Mouse (Mus musculus) layer of hippocampus, postnatal 25 days (tissue): ENCODE results near the gene Tspan4. TPM values are rescaled to one million over a fixed set of nuclear protein-coding genes. Genes with fewer than 3 reads are reported as not detected.

Experiments used
- DNase-seq, 2 experiments: peaks; one replicate each; pipeline ENCODE4 v3.0.0; 2022; ENCODE audit warnings: mixed read lengths in 2 of 2, low spot score in 1 of 2; ENCODE audit errors: extremely low spot score in 1 of 2
- total RNA-seq, 2 experiments: library from RNA; stranded (reverse); gene quantifications; 2 replicates each; pipeline ENCODE4 v1.2.3; 2021

The Tspan4 gene
- total RNA-seq, 2 experiments from 2014 or later, result 12.2 to 14.3 TPM

DNA sequence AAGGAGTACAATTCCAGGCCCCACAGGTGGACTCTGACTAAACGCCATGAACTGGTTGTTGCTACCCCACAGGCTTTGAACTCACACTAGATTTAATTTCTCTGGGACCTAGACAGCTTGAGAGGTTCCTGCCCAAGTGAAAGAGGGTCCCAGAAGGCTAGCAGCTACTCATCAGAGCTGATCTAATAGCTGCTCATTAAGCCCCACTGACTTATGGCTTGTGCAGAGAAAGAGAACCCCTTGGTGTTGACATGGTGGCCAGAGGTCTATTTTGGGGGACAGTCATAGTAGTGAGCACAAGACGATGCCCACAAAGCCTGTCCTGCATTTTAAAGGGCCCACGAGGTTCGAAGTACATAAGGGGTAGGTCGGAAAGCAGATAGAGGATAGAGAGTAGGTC is 880 bp upstream of the Tspan4 start:
- no peak for DNase-seq

DNA sequence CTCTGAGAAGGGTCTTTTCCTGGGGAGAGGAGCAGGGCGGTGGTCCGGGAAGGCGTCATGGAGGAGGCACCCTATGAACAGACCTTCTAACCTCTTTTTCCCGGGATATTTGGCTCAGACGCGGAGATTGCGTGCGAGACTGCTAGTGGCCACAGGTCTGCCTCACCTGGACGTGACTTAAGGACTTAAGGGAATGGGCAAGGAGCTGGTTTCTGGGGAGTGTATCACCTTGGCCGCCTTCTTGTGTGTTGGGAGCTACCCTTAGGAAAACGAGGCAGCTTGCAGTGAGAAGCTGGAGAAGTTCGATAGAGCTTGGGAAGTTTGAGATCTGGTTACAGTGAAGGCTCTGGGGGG is 742 bp downstream of the Tspan4 start:
- DNase-seq, result no peak

- DNase-seq, result no peak
These were observed 1.4 kb downstream of the Tspan4 start for GRCm38 (mm10) chr7:141476226-141476980.

DNA sequence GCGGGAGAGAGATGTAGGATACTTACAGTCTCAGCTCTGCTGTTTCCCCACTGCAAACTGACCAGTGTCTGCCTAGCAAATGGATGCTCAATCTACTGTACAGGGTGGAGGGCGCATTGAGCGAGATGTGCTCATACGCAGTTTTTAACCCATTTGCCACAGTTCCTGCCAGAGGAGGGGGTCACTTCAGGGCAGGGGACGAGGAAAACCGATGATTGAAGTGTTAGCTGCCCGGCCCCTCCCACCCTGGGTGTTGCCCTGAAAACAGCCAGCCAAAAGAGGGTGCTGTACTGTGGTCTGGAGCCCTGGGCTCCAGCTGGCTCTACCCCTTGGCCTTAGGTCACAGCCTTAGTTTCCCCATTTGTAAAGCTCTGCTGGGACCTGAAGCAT is 1.9 kb downstream of the Tspan4 start:
- DNase-seq, result no peak

DNA sequence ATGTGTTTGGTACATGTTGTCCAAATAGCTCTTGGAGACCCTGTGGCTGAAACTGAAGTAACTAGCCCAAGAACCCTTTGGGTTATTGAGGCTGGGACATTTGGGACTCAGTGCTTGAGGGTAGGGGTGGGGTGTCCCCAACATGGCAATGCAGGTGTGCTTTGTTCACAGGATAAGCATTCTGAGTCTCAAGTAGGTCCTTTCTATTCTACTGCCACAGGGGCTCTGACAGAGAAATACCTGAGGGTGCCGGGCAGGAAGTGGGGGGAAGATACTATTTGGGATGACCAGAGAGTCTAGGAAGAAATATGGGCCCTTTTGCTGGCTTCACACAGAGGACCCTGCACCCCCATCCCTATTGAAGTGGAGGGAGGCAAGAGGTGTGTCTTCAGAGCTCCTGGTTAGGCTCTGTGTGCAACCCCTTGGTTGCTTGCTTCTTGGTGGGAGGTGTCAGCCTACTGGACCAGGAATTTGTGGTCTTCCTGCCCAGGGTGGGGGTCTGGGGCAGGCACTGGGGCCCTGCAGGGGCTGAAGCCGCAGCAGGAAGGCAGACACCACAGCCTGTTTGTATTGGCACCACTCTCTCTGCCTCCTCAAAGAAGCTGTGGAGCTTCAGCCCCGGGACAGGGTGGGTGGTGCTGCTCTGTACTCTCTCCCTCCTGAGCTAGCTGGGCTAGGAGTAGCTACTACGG is 2.7 kb downstream of the Tspan4 start:
- no peak for DNase-seq

- no peak for DNase-seq
These were observed 3.3 kb downstream of the Tspan4 start for GRCm38 (mm10) chr7:141478270-141478748.

GRCm38 (mm10) chr7:141480842-141481497 is 5.9 kb downstream of the Tspan4 start:
- peak in 1 of 2 experiments; percentile 56 for DNase-seq

- DNase-seq, result no peak
These were observed 6.7 kb downstream of the Tspan4 start for GRCm38 (mm10) chr7:141481498-141482401.

DNA sequence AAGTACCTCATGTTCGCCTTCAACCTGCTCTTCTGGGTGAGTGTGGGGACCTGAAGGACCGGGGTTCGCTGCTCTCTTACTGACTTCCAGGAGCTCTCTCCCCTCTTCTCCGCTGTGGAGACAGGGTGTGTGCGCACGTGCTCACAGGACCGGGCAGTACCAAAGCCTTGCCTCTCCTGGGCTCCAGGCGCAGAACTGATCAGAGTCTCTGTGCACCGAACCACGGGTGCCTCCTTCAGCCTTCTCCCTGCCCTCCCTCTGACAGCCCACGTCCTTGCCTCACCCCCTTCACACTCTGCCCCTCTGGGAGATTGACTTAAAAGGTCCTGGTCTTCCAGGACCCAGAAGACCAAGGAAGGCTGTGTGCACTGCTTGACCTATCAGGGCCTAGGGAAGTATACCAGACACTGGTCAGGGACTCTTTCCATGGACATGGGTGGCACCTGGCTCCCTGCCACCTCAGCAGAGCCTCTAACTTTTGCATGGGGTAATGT is 7.5 kb downstream of the Tspan4 start:
- DNase-seq, result no peak

DNA sequence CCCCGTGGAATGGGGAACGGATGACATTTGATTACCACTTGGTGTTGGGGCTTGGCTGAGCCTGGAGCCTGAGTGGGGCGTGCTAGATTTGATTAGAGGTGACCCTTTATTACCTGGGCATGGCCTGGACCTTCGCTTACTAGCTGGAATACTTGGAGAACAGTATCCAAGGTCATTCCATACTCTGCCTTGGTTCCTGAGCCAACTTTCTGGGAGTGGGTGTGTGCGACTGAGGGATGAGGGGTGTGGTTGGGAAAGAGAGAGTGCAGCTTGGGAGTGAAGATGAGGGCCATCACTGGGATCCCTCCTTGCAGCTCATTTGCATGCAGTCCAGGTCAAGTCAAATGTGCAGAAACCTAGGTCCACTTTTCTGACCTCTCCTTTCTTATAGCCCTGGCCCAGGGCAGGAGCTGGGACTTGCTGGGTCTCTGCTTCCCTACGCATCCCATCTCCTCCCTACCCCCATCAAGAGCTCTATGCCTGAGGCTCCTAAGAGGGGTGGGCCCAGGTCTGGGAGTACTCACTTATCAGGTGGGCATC is 8.1 kb downstream of the Tspan4 start:
- no peak for DNase-seq

- no peak for DNase-seq
These were observed 9.4 kb downstream of the Tspan4 start for GRCm38 (mm10) chr7:141484186-141485120.

GRCm38 (mm10) chr7:141485186-141485585 is 10.1 kb downstream of the Tspan4 start:
- DNase-seq, result no peak

DNA sequence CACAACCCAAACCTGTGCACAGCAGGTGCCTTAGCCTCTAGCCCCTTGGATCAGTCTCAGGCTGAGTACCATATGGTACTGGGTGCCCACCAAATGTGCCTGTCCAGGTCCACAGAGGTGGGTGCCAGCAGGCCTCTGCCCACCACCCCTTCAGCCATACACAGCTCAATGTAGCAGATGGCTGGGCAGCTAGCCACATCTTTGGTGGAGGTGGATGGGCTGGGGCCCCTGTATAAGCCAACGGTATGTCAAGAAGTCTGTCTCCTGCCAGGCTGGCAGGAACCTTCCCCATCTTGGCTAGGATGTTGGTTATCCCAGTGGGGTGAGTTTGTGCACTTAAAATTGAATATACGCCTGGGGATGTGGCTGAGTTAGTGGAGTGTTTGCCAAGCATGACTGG is 10.6 kb downstream of the Tspan4 start:
- no peak for DNase-seq

DNA sequence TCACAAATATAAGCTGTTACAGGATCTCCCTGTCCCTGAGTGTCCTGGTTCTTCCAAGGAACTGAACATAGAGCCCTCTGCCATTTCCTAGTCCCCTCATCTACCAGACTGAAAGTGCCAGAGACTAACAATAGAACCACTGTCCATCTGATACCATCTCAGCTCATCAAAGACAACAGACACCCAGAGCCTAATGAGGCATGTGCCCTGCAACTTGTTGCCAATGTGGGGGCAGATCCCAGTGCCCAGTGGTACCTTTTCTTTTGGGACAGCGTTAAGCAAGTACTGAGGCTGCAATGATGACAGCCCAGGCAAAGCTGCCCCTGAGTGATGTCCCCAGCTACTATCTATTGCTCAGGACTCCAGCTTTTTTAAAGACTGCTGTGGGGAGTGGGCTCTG is 11.2 kb downstream of the Tspan4 start:
- DNase-seq, result no peak

DNA sequence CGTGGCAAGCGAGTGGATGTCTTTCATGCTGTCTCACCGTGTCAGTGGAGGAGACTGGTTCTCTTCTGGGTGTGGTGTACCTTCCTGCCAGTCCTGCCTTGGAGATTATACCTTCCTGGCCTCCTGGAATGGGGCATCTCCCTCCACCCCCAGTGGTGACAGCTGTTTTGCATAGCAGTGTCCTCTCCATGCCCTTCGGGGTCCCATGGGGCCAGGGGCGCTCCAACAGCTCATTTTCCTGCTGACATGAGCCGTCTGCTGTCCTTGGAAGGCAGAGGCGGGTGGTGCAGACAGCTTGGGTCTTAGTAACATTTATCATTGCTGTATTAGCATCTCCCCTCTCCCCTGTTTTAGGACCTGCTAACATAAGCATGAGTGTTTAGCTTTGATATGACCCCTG is 12.1 kb downstream of the Tspan4 start:
- DNase-seq, result no peak

DNA sequence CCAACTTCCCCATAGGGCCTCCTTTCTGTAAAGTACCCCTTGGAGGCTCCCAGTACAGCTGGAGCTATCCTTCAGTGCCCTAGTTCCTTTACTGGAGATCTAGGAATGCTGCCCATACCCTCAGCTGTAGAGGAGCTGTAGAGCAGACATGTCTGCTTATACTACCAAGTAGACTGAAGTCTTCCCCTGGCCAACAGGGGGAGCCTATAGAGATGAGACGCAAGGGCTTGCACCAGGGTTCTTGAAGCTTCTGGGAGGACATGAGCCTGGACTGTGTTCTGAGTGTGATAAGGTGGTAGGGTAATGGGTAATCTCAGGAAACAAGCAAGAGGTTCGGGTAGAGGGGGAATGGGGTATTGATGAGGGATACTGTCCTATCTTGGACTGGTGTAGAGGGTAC is 16.1 kb downstream of the Tspan4 start:
- no peak for DNase-seq

DNA sequence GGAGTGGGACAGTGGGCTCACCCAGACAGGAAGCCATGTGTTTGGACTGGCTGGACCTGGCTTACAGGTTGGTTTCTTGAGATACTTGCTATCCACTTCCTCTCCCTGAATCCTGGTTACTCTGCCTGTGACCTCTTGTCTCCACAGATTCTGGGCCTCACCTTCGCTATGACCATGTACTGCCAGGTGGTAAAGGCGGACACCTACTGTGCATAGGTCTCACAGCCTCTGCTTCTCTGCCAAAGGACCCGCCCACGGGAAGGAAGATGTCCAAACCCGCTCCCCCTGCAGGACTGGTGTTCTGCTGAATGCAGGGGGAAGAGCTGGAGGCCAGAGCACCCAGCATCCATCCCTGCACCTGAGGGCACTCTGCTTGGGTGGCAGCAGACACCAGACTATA is 17.7 kb downstream of the Tspan4 start:
- DNase-seq, result no peak

DNA sequence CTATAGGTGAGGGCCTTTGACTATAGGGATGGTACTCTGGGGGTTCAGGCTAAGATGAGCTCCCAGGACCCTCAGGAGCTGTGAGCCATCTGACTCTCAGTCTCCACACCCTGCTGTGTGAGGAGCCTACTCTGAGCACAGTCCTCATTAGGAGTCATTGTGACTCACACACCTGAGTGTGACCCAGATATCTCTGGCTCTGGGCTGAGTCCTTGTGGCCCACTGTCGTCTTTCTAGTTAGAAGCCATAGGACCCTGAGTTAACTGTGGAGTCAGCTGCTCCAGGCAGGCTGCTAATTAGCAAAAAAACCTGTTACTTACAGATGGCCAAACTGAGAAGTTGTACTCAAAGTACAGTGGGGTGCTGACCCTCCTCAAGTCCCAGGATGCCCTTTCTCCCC is 18.7 kb downstream of the Tspan4 start:
- DNase-seq, result no peak

GRCm38 (mm10) chr7:141495379-141495778 is 20.3 kb downstream of the Tspan4 start:
- no peak for DNase-seq
